Mouse (Mus musculus): Measurements from ENCODE around the gene Slc1a3. TPM values are rescaled to one million over a fixed set of nuclear protein-coding genes. Genes with fewer than 3 reads are reported as not detected.
"Not testable (repeated sequence)": the region's sequence is repeated elsewhere in the genome, so short reads cannot be mapped to it uniquely, and the experiment has no call there.

The Slc1a3 gene
- polyA plus RNA-seq, 1 experiment from 2014 or later: 227 TPM

- H3K4me3 ChIP-seq: no peak overlapping the region
- H3K27me3 ChIP-seq: no peaks in the 10 kb centered on the region
- no peak overlapping the region for H3K4me2 ChIP-seq
- no peaks in the 10 kb centered on the region for H3K36me3 ChIP-seq
- H3K9ac ChIP-seq: no peak overlapping the region
- no peak for ATAC-seq (ENCODE audit: low FRiP score, low read depth)
- WGBS: 97% methylated on average over 3 of the region's 3 CpGs
- no peaks in the 10 kb centered on the region for H3K9me3 ChIP-seq
- no peak overlapping the region for H3K27ac ChIP-seq (replicated peaks)
- peaks cover 5% of the 10 kb centered on the region; the same call in 1 of the 2 replicates for H3K4me1 ChIP-seq (replicated peaks)
Observed at GRCm38 (mm10) chr15:8721746-8722145, 11.2 kb upstream of the Slc1a3 start.

GRCm38 (mm10) chr15:8721005-8721404 lies 10.4 kb upstream of the Slc1a3 start:
- Histone ChIP-seq H3K4me3 (no peak overlapping the region), H3K9me3 (no peaks in the 10 kb centered on the region), H3K4me1 (replicated peaks) (peaks cover 9% of the 10 kb centered on the region), H3K9ac (no peak overlapping the region), H3K27ac (replicated peaks) (no peak overlapping the region), H3K4me2 (no peak overlapping the region), H3K27me3 (no peaks in the 10 kb centered on the region), H3K36me3 (no peaks in the 10 kb centered on the region)
- WGBS: 14% methylated on average over 3 of the region's 3 CpGs
- no peak for ATAC-seq (ENCODE audit: low FRiP score, low read depth)

GRCm38 (mm10) chr15:8718496-8718895 lies 7.9 kb upstream of the Slc1a3 start:
- WGBS: 75% methylated on average over 3 of the region's 3 CpGs
- Histone ChIP-seq H3K4me3 (no peak overlapping the region), H3K27ac (replicated peaks) (no peak overlapping the region), H3K9ac (no peak overlapping the region), H3K4me1 (replicated peaks) (peaks cover 9% of the 10 kb centered on the region), H3K36me3 (no peaks in the 10 kb centered on the region), H3K4me2 (no peak overlapping the region), H3K9me3 (no peaks in the 10 kb centered on the region), H3K27me3 (no peaks in the 10 kb centered on the region)
- no peak for ATAC-seq (ENCODE audit: low FRiP score, low read depth)

GRCm38 (mm10) chr15:8717021-8717571 lies 6.5 kb upstream of the Slc1a3 start:
- H3K4me3 ChIP-seq: no peak overlapping the region
- H3K27ac ChIP-seq (replicated peaks): 0 out of 2 replicates have a peak overlapping the region, but pooled peaks have one; percentile 5
- peak overlapping the region; percentile 28 for H3K4me2 ChIP-seq
- H3K27me3 ChIP-seq: 0 out of 2 replicates have a peak, but pooled peaks cover under 1% of the 10 kb centered on the region
- no peaks in the 10 kb centered on the region for H3K9me3 ChIP-seq
- peaks cover 9% of the 10 kb centered on the region for H3K4me1 ChIP-seq (replicated peaks)
- WGBS: 12% methylated on average over 6 of the region's 6 CpGs
- peak; percentile 68 for ATAC-seq (ENCODE audit: low FRiP score, low read depth)
- H3K9ac ChIP-seq: no peak overlapping the region
- no peaks in the 10 kb centered on the region for H3K36me3 ChIP-seq

GRCm38 (mm10) chr15:8716330-8716964 lies 5.9 kb upstream of the Slc1a3 start:
- Histone ChIP-seq H3K36me3 (no peaks in the 10 kb centered on the region), H3K4me2 (peak overlapping the region; percentile 28), H3K27me3 (0 out of 2 replicates have a peak, but pooled peaks cover 6% of the 10 kb centered on the region), H3K4me3 (no peak overlapping the region), H3K4me1 (replicated peaks) (peaks cover 12% of the 10 kb centered on the region), H3K27ac (replicated peaks) (peak overlapping the region; percentile 71), H3K9ac (no peak overlapping the region), H3K9me3 (no peaks in the 10 kb centered on the region)
- peak; percentile 38 for ATAC-seq (ENCODE audit: low FRiP score, low read depth)
- 8% methylated on average over 10 of the region's 12 CpGs for WGBS

- no peak overlapping the region for H3K4me3 ChIP-seq
- no peaks in the 10 kb centered on the region for H3K36me3 ChIP-seq
- no peaks in the 10 kb centered on the region for H3K9me3 ChIP-seq
- H3K4me2 ChIP-seq: no peak overlapping the region
- H3K9ac ChIP-seq: no peak overlapping the region
- no peak for ATAC-seq (ENCODE audit: low FRiP score, low read depth)
- H3K4me1 ChIP-seq (replicated peaks): peaks cover 16% of the 10 kb centered on the region
- H3K27ac ChIP-seq (replicated peaks): no peak overlapping the region
- 0 out of 2 replicates have a peak, but pooled peaks cover 7% of the 10 kb centered on the region for H3K27me3 ChIP-seq
Observed at GRCm38 (mm10) chr15:8715666-8716065, 5.1 kb upstream of the Slc1a3 start.

- H3K27me3 ChIP-seq: 0 out of 2 replicates have a peak, but pooled peaks cover 7% of the 10 kb centered on the region
- H3K4me2 ChIP-seq: no peak overlapping the region
- no peak overlapping the region for H3K27ac ChIP-seq (replicated peaks)
- no peak overlapping the region for H3K4me3 ChIP-seq
- no peaks in the 10 kb centered on the region for H3K9me3 ChIP-seq
- ATAC-seq (ENCODE audit: low FRiP score, low read depth): no peak
- H3K9ac ChIP-seq: no peak overlapping the region
- no peaks in the 10 kb centered on the region for H3K36me3 ChIP-seq
- 60% methylated on average over 2 of the region's 2 CpGs for WGBS
- peaks cover 24% of the 10 kb centered on the region for H3K4me1 ChIP-seq (replicated peaks)
Observed at GRCm38 (mm10) chr15:8712433-8712984, 1.9 kb upstream of the Slc1a3 start.

- Histone ChIP-seq H3K36me3 (no peaks in the 10 kb centered on the region), H3K9ac (no peak overlapping the region), H3K4me2 (peak overlapping the region; percentile 97; the same call in 1 of the 2 replicates), H3K27ac (replicated peaks) (no peak overlapping the region), H3K4me3 (no peak overlapping the region), H3K4me1 (replicated peaks) (peaks cover 18% of the 10 kb centered on the region), H3K27me3 (0 out of 2 replicates have a peak, but pooled peaks cover 7% of the 10 kb centered on the region), H3K9me3 (no peaks in the 10 kb centered on the region)
- no peak for ATAC-seq (ENCODE audit: low FRiP score, low read depth)
- 72% methylated on average over 9 of the region's 9 CpGs for WGBS
Observed at GRCm38 (mm10) chr15:8711630-8712310, 1.2 kb upstream of the Slc1a3 start.

- H3K27ac ChIP-seq (replicated peaks): peak overlapping the region; percentile 63
- no peaks in the 10 kb centered on the region for H3K36me3 ChIP-seq
- no peak for ATAC-seq (ENCODE audit: low FRiP score, low read depth)
- H3K27me3 ChIP-seq: 0 out of 2 replicates have a peak, but pooled peaks cover 7% of the 10 kb centered on the region
- H3K9me3 ChIP-seq: no peaks in the 10 kb centered on the region
- 2% methylated on average over 11 of the region's 11 CpGs for WGBS
- H3K4me3 ChIP-seq: peak overlapping the region; percentile 70
- peak overlapping the region; percentile 65 for H3K9ac ChIP-seq
- H3K4me2 ChIP-seq: peak overlapping the region; percentile 97
- peaks cover 15% of the 10 kb centered on the region for H3K4me1 ChIP-seq (replicated peaks)
Observed at GRCm38 (mm10) chr15:8709578-8709977, 986 bp downstream of the Slc1a3 start.

GRCm38 (mm10) chr15:8706613-8707012 lies 4.0 kb downstream of the Slc1a3 start:
- ATAC-seq (ENCODE audit: low FRiP score, low read depth): no peak
- Histone ChIP-seq H3K27ac (replicated peaks) (peak overlapping the region; percentile 72), H3K4me3 (0 out of 2 replicates have a peak overlapping the region, but pooled peaks have one; percentile 2), H3K9me3 (no peaks in the 10 kb centered on the region), H3K4me1 (replicated peaks) (peaks cover 11% of the 10 kb centered on the region), H3K27me3 (0 out of 2 replicates have a peak, but pooled peaks cover 2% of the 10 kb centered on the region), H3K36me3 (no peaks in the 10 kb centered on the region), H3K9ac (no peak overlapping the region), H3K4me2 (peak overlapping the region; percentile 31)
- WGBS: 53% methylated on average over 5 of the region's 5 CpGs

- Histone ChIP-seq H3K4me1 (replicated peaks) (peaks cover 11% of the 10 kb centered on the region), H3K27me3 (no peaks in the 10 kb centered on the region), H3K9me3 (no peaks in the 10 kb centered on the region), H3K36me3 (no peaks in the 10 kb centered on the region), H3K9ac (no peak overlapping the region), H3K4me2 (peak overlapping the region; percentile 31), H3K4me3 (no peak overlapping the region), H3K27ac (replicated peaks) (peak overlapping the region; percentile 72)
- peak; percentile 59; the same call in 1 of the 2 replicates for ATAC-seq (ENCODE audit: low FRiP score, low read depth)
- WGBS: 57% methylated on average over 4 of the region's 4 CpGs
Observed at GRCm38 (mm10) chr15:8706178-8706577, 4.4 kb downstream of the Slc1a3 start.

GRCm38 (mm10) chr15:8705560-8705959 lies 5.0 kb downstream of the Slc1a3 start:
- not testable (repeated sequence) for H3K4me3 ChIP-seq

More at GRCm38 (mm10) chr15:8705560-8705959, 5.0 kb downstream of the Slc1a3 start:
- not testable (repeated sequence) for H3K27me3 ChIP-seq; H3K36me3 ChIP-seq; H3K9ac ChIP-seq; H3K4me2 ChIP-seq; H3K27ac ChIP-seq (replicated peaks); H3K9me3 ChIP-seq; ATAC-seq (ENCODE audit: low FRiP score, low read depth); H3K4me1 ChIP-seq (replicated peaks)
- 90% methylated on average over 1 of the region's 1 CpGs for WGBS
